Mouse (Mus musculus): ENCODE data around the gene Hmgcs2. TPM values are rescaled to one million over a fixed set of nuclear protein-coding genes. Genes with fewer than 3 reads are reported as not detected.

The Hmgcs2 gene
- polyA plus RNA-seq (2015; fragmentation: Nextera tagmentation; extraction: Ambion mirVana) = 22.9 and 26.8 TPM in 2 replicates

DNA sequence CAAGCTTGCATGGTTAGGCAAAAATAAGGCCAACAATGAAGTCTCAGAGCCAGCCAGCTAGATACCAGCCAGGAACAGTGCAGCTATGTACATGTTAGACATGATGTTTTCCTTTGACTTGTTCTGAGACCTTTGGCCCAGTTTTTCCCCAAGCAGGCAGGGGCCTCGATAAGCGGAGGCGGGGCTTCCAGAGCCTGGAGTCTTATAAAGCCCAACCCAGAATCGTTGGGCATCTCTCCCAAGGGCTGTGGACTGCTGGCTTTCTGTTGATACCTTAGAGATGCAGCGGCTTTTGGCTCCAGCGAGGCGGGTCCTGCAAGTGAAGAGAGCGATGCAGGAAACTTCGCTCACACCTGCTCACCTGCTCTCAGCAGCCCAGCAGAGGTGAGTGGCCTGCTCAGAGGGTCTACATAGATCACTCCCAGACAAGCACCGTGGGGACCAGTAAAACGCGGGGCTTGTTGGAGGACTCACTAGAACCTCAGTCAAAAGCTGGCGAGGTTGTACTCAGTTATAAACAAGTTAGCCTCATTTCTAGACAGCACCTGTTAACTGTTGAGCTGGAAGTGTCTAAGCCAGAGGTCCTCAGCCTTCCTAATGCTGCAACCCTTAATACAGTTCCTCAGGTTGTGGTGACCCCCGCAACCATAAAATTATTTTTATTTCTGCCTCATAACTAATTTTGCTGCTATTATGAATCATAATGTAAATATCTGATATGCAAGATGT is at the start of gene Hmgcs2:
Gene Hmgcs2, plus strand, starts transcription at position 232 of the 729 bp plus-strand sequence.
- Histone ChIP-seq H3K9ac (no peak within 1 kb of the TSS), H3K4me2 (0 out of 2 replicates have a peak within 1 kb of the TSS, but pooled peaks have one; percentile 12), H3K9me3 (no peaks in the 10 kb centered on the region), H3K36me3 (replicated peaks) (no peaks in the 10 kb centered on the region), H3K27ac (no peak within 1 kb of the TSS), H3K4me3 (no peak within 1 kb of the TSS), H3K4me1 (no peaks in the 10 kb centered on the region), H3K27me3 (replicated peaks) (no peaks in the 10 kb centered on the region)
- 66% methylated on average over 14 of the region's 14 CpGs for WGBS
- ATAC-seq (replicated peaks) = peak; percentile 69

DNA sequence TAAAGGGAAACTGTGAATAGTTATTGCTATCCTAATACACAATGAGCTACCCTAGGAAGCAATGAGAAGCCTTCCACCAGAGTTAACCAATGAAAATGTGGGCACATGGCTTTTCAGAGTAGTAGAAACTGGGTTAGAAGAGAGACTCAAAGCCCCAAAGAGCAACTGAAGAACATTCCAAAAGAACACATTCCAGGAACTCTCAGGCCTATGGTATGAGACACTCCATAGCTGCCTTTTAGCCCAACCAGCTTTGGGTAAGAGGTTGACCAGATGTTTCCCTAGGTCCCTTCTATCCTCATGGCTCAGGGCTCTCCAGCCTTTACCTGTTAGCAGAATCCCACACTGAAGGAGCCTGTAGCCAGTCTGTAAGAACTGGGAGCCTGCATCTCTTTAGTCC is 46.7 kb upstream of the Hmgcs2 start:
- no peak overlapping the region for H3K9ac ChIP-seq
- H3K9me3 ChIP-seq = no peaks in the 10 kb centered on the region
- H3K36me3 ChIP-seq (replicated peaks) = no peaks in the 10 kb centered on the region
- ATAC-seq (replicated peaks) = no peak
- no peak overlapping the region for H3K4me3 ChIP-seq
- no peak overlapping the region for H3K4me2 ChIP-seq
- no peak overlapping the region for H3K27ac ChIP-seq
- H3K27me3 ChIP-seq (replicated peaks) = no peaks in the 10 kb centered on the region
- no peaks in the 10 kb centered on the region for H3K4me1 ChIP-seq

DNA sequence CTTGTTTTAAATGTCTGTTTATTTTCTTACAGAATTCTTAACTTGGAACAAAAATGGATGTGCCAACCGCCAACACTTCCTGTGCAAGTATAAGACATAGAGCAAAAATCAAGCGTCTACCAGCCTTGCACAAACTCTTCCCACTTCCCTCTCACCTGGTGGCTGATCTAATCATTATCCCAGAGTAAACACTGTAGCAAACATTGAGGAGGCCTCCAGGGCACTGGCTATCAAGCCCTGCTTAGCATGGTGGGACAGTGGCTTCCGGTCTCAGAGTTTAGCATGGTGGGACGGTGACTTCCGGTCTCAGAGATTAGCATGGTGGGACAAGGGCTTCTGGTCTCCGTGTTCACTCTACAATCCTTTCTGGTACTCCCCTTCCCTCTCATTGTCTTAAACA is 44.0 kb upstream of the Hmgcs2 start:
- Histone ChIP-seq H3K27ac (no peak overlapping the region), H3K4me1 (no peaks in the 10 kb centered on the region), H3K4me2 (no peak overlapping the region), H3K4me3 (no peak overlapping the region), H3K27me3 (replicated peaks) (no peaks in the 10 kb centered on the region), H3K36me3 (replicated peaks) (no peaks in the 10 kb centered on the region), H3K9me3 (no peaks in the 10 kb centered on the region), H3K9ac (no peak overlapping the region)
- WGBS = 88% methylated on average over 6 of the region's 6 CpGs
- no peak for ATAC-seq (replicated peaks)

DNA sequence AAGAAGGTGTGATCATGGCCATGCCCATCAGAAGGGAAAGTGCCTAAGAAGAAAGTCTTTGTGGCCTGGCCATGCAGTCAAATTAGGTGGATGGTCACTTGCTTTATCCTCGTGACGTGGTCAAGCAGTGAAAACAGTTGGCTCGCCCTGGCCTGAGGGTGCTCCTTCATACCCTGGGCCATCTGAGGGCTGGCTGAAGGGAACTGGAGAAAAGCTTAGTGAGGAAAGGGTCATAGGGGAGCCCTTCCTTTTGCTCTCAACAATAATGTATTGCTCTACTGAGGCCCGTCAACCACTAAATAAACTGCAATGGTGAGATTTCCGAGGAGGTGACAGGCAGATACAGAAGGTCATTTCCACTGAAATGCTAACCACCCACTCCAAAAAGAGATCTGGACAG is 43.0 kb upstream of the Hmgcs2 start:
- no peak overlapping the region for H3K27ac ChIP-seq
- 74% methylated on average over 5 of the region's 5 CpGs for WGBS
- H3K4me2 ChIP-seq = no peak overlapping the region

DNA sequence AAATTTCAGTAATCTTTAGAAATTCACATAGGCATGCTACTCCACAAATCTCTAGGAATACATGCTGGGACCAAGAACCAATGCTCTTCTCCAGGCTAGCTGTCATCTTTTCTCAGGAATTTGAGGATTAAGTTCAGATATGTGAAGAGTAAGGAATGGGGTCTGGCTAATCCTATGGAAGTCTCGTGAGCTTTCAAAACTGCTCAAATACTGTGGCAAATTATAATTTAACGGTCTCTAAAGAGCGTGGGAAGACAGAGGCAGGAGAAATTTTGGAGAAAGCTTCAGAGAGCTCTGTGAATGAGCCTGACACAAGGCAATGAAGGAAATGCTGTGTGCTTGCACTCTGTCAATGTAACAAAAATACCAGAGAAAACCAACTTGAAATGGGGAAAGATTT is 42.1 kb upstream of the Hmgcs2 start:
- no peaks in the 10 kb centered on the region for H3K9me3 ChIP-seq
- no peaks in the 10 kb centered on the region for H3K36me3 ChIP-seq (replicated peaks)
- no peak overlapping the region for H3K4me2 ChIP-seq
- 46% methylated on average over 3 of the region's 3 CpGs for WGBS
- no peak for ATAC-seq (replicated peaks)
- no peak overlapping the region for H3K27ac ChIP-seq
- no peaks in the 10 kb centered on the region for H3K4me1 ChIP-seq
- H3K9ac ChIP-seq = no peak overlapping the region
- no peaks in the 10 kb centered on the region for H3K27me3 ChIP-seq (replicated peaks)
- no peak overlapping the region for H3K4me3 ChIP-seq

More for the DNA sequence above, 43.0 kb upstream of the Hmgcs2 start:
- no peaks in the 10 kb centered on the region for H3K4me1 ChIP-seq
- H3K4me3 ChIP-seq = no peak overlapping the region
- no peaks in the 10 kb centered on the region for H3K27me3 ChIP-seq (replicated peaks)
- H3K9ac ChIP-seq = no peak overlapping the region
- ATAC-seq (replicated peaks) = no peak
- H3K36me3 ChIP-seq (replicated peaks) = no peaks in the 10 kb centered on the region
- H3K9me3 ChIP-seq = no peaks in the 10 kb centered on the region

DNA sequence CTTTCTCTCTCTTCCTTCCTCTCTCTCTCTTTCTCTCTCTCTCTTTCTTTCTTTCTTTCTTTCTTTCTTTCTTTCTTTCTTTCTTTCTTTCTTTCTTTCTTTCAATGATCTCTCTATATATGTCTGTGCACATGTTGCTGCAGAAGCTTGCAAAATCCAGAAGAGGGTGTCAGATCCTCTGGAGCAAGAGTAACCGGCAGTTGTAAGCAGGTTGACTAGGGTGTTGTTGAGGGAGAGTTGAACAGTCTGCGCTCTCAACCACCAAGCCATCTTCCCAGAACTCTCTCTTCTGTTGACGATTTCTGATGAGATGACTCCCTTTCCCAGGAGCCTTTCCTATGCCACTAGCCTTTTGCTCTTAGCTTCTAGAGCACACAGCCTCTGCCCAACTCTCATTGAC is 38.2 kb upstream of the Hmgcs2 start:
- 78% methylated on average over 3 of the region's 3 CpGs for WGBS
- Histone ChIP-seq H3K9ac (no peak overlapping the region), H3K36me3 (replicated peaks) (no peaks in the 10 kb centered on the region), H3K27ac (no peak overlapping the region), H3K4me1 (peaks cover 11% of the 10 kb centered on the region), H3K27me3 (replicated peaks) (no peaks in the 10 kb centered on the region), H3K4me2 (no peak overlapping the region), H3K9me3 (no peaks in the 10 kb centered on the region), H3K4me3 (no peak overlapping the region)
- no peak for ATAC-seq (replicated peaks)

DNA sequence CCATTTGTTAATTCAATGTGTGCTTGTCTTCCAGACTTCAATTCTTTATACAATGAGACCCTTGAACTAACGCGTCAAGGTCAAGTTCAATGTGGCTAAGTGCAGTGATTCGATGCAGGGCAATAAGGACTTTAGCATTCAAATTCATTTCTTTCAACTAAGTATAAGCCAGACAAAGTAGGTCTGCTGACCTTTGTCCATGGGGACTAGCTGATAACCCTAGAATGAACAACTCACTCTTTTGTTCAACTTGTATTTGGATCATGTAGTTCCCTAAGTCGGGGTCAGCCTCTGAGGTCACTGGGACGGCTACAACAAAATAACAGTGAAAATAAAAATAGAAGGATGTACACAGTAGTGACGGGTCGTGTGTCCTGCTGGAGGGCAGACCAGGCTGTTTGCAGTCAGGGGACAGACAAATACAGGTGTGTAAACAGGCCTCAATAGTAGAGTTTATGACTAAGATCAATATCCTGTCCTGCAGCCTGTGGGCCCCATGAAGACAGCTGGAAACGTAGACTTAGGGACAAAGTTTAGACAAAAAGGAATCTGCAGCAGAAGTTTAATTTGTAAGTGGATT is 37.7 kb upstream of the Hmgcs2 start:
- no peak overlapping the region for H3K4me3 ChIP-seq
- ATAC-seq (replicated peaks) = no peak
- H3K9me3 ChIP-seq = no peaks in the 10 kb centered on the region
- H3K27me3 ChIP-seq (replicated peaks) = no peaks in the 10 kb centered on the region
- no peak overlapping the region for H3K9ac ChIP-seq
- no peak overlapping the region for H3K4me2 ChIP-seq
- H3K4me1 ChIP-seq = peaks cover 11% of the 10 kb centered on the region
- H3K36me3 ChIP-seq (replicated peaks) = no peaks in the 10 kb centered on the region
- no peak overlapping the region for H3K27ac ChIP-seq
- WGBS = 71% methylated on average over 8 of the region's 8 CpGs

DNA sequence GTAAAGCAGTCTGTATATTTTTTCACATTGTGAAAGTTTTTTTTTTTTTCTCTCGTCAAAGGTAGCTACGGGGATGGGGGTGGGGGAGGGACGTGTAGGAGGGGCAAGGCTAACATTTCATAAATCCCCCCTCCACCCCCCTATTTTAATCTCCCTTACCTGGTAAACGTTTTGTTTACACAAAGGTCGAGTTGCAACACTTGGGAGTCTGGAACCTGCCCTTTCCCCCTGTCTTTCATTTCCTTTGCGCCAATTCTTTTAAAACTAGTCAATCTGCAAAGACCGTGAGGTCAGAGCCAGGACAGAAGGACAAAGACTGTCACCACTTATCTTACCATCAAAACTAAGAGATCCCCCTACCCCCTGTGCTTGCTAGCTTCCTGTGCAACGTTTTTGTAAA is 34.3 kb upstream of the Hmgcs2 start:
- Histone ChIP-seq H3K36me3 (replicated peaks) (no peaks in the 10 kb centered on the region), H3K9me3 (no peaks in the 10 kb centered on the region), H3K27me3 (replicated peaks) (no peaks in the 10 kb centered on the region), H3K9ac (no peak overlapping the region), H3K4me2 (no peak overlapping the region), H3K4me3 (no peak overlapping the region), H3K27ac (no peak overlapping the region), H3K4me1 (peaks cover 11% of the 10 kb centered on the region)
- ATAC-seq (replicated peaks) = no peak
- WGBS = 11% methylated on average over 8 of the region's 8 CpGs

DNA sequence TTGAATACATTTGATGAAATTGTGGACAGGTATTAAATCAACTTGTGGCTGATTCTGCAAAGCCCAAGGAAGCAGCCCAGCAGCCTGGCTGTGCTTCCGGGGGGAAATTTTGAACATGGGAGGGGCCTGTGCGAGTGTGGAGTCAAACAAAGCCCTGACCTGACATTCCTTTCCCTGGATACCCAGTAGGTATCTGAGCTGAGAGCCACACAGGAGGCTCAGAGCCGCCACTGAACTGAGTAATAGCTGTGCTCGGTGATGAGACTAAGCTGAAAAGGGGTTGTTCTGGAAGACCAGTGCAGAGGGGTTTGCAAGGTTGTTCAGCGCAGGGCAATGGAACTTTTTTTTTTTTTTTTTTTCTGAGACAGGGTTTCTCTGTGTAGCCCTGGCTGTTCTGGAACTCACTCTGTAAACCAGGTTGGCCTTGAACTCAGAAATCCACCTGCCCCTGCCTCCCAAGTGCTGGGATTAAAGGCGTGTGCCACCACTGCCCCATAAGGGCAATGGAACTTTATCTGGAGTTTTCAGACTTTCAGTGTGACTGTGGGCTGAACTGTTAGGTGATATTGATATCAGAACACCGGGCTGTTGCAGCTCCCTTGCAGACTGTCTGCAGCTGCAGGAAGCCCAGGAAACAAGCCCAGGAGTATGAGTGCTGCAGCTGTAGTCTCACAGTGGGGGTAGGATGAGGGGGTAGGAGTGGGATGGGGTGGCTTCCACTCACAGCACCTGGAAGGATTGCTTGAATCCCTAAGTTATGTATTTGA is 33.1 kb upstream of the Hmgcs2 start:
- WGBS = 31% methylated on average over 7 of the region's 7 CpGs
- no peak overlapping the region for H3K27ac ChIP-seq

DNA sequence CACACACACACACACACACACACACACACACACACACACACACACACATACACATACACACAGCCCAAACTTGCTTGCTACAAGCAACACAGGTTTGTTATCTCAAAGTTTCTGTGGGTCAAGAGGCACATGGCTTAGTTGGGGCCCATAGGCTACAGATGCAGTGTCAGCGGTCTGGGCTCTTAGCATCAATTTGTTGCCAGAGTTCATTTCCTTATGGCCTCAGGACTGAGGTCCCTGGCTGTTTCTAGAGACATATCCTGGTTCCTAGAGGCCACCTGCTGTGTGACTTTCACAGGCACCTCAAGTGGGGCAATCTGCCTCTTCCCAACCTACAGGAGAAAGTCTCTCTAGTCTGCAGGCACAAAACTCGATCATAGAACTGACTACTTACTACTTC is 30.9 kb upstream of the Hmgcs2 start:
- Histone ChIP-seq H3K9me3 (no peaks in the 10 kb centered on the region), H3K4me3 (no peak overlapping the region), H3K36me3 (replicated peaks) (no peaks in the 10 kb centered on the region), H3K4me2 (no peak overlapping the region), H3K4me1 (peaks cover 11% of the 10 kb centered on the region), H3K9ac (no peak overlapping the region), H3K27ac (no peak overlapping the region), H3K27me3 (replicated peaks) (no peaks in the 10 kb centered on the region)
- 95% methylated on average over 2 of the region's 2 CpGs for WGBS
- no peak for ATAC-seq (replicated peaks)

More for the DNA sequence above, 33.1 kb upstream of the Hmgcs2 start:
- Histone ChIP-seq H3K4me1 (peaks cover 11% of the 10 kb centered on the region), H3K9ac (no peak overlapping the region), H3K4me3 (no peak overlapping the region), H3K4me2 (no peak overlapping the region; the same call in 1 of the 2 replicates), H3K27me3 (replicated peaks) (no peaks in the 10 kb centered on the region), H3K36me3 (replicated peaks) (no peaks in the 10 kb centered on the region), H3K9me3 (no peaks in the 10 kb centered on the region)
- ATAC-seq (replicated peaks) = 0 out of 2 replicates have a peak, but pooled peaks have one; percentile 33

DNA sequence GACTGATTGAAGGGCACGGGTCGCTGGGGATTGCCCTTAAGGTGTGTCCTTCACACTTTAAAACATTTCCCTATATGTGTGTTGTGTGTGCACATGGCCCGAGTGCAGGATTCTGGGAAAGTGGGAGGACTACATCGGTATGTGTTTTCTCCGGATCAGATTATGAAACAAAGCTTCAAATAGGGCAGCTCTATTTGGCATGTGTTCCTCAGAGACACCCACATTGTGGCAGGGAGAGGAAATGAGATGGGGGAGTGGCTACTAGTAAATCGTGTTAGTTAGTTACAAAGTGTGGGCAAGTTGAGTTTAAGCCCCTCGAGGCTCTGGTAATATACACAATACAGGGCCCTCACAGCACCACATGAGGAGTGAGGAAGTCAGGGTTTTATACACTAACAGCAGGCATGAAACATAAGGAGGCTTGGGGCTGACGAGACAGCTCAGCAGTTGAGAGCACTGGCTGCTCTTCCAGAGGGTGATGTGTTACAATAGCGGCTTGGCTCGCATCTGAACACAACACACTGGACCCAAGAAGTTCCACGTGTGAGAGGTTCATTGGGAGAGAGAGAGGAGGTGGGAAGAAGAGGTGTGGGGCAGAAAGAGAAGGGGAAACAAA is 30.3 kb upstream of the Hmgcs2 start:
- peaks cover 11% of the 10 kb centered on the region for H3K4me1 ChIP-seq
- WGBS = 79% methylated on average over 11 of the region's 11 CpGs
- H3K9me3 ChIP-seq = no peaks in the 10 kb centered on the region
- ATAC-seq (replicated peaks) = no peak
- no peaks in the 10 kb centered on the region for H3K36me3 ChIP-seq (replicated peaks)
- H3K9ac ChIP-seq = no peak overlapping the region
- H3K4me2 ChIP-seq = no peak overlapping the region
- no peak overlapping the region for H3K4me3 ChIP-seq
- no peaks in the 10 kb centered on the region for H3K27me3 ChIP-seq (replicated peaks)
- no peak overlapping the region for H3K27ac ChIP-seq

DNA sequence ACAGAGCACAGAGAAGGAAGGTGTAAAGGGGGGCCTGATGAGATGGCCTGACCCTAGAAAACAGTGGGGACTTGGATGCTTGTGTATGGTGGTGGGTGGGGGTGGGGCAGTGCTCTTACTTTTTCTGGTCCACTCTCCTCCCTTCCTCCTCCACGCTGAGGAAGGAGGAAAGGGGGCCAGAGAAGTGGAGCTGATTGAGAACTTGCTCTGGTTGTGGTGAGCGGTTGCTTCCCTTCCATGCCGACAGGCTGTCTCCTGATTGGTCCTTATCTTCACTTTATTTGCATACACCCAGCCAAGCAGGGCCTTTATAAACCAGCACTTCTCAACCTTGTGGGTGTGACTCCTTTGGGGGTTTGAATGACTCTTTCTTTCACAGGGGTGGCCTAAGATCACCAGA is 26.2 kb upstream of the Hmgcs2 start:
- 98% methylated on average over 2 of the region's 3 CpGs for WGBS
- H3K36me3 ChIP-seq (replicated peaks) = no peaks in the 10 kb centered on the region
- no peak overlapping the region for H3K9ac ChIP-seq
- no peaks in the 10 kb centered on the region for H3K27me3 ChIP-seq (replicated peaks)
- H3K27ac ChIP-seq = no peak overlapping the region
- H3K4me3 ChIP-seq = no peak overlapping the region
- ATAC-seq (replicated peaks) = no peak
- no peaks in the 10 kb centered on the region for H3K9me3 ChIP-seq
- no peaks in the 10 kb centered on the region for H3K4me1 ChIP-seq
- H3K4me2 ChIP-seq = no peak overlapping the region
